Mouse (Mus musculus) olfactory bulb, adult 2 months (tissue): ENCODE measurements around the gene Myh10.

ENCODE experiments used
- CTCF ChIP-seq: fragments of 200-500 bp; IDR thresholded peaks from 2 replicates; pipeline ENCODE4 v1.5.1; 2012; ENCODE audit warnings: low read depth, mild to moderate bottlenecking, low read length, moderate library complexity; ENCODE audit not compliant: insufficient read depth
- POLR2A ChIP-seq: fragments of 200-500 bp; IDR thresholded peaks from 2 replicates; pipeline ENCODE4 v1.6.1; 2012; ENCODE audit warnings: mild to moderate bottlenecking, low read depth, low read length, moderate library complexity; ENCODE audit not compliant: insufficient read depth

- no peak for TF ChIP-seq POLR2A
- no peak for TF ChIP-seq CTCF
Observed at GRCm38 (mm10) chr11:68761155-68761554, 69.8 kb downstream of the Myh10 start.
